Mouse (Mus musculus): Measurements from ENCODE around the gene Taok2. TPM values are rescaled to one million over a fixed set of nuclear protein-coding genes. Genes with fewer than 3 reads are reported as not detected.

Gene Taok2
- polyA plus RNA-seq (2015; fragmentation: Nextera tagmentation; extraction: Ambion mirVana) = 39.4 and 47.0 TPM in 2 replicates

GRCm38 (mm10) chr7:126884286-126885164, at the start of gene Taok2:
Taok2 (minus strand) TSS chr7:126884703.

DNA sequence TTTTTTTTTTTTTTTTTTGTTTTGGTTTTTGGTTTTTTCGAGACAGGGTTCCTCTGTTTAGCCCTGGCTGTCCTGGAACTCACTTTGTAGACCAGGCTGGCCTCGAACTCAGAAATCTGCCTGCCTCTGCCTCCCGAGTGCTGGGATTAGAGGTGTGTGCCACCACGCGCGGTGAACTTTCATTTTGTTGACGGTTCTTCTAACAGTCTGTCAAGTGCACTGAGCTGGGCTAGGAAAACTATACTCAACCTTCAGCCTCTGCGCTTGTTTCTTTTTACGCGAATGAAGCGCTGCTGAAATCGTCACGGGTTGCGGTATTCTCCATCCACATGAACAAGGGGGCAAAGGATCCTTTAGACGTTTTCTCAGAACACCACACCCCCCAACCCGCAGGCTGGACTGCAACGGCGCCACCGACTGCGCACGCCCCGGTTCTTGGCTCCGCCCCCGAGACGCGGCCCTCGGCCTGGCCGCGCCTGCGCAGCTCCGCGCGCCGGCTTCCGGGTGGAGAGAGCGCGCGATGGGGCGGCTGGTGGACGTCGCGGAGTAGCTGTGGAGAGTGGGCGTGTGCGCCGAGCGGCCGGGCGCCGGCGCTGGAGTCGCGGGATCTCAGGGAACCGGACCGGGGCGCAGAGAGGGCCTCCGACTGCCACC, 44.0 kb upstream of the Taok2 start, which contains the start of gene Kctd13:
TSS of gene Kctd13 (plus strand) at position 496 of the 654 bp plus-strand sequence.

DNA sequence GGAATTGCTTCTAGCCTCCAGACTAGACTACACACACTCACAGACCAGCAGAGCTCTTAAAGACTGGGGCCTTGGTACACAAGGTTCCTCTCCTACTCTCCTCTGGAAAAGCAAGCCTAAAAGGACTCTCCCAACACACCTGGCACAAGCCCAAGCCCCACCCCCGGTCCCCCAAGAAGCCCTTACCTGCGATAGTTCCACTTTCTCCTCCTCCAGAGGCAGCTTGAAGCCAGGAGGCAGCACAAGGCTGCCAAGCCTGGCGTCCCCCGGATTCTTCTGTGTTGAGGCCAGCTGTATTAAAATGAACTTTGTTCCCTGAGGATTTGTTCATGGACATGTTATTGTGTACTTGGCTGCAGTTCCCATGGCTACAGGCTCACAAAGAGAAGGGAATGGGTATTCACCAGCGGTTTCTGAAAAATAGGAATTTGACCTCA, 38.1 kb upstream of the Taok2 start, which contains the start of gene Tmem219:
TSS of gene Tmem219 (minus strand) at position 294 of the 437 bp plus-strand sequence.

GRCm38 (mm10) chr7:126862147-126862784, 22.2 kb downstream of the Taok2 start, which contains the start of gene Ino80e:
Ino80e (minus strand) TSS chr7:126862377.

DNA sequence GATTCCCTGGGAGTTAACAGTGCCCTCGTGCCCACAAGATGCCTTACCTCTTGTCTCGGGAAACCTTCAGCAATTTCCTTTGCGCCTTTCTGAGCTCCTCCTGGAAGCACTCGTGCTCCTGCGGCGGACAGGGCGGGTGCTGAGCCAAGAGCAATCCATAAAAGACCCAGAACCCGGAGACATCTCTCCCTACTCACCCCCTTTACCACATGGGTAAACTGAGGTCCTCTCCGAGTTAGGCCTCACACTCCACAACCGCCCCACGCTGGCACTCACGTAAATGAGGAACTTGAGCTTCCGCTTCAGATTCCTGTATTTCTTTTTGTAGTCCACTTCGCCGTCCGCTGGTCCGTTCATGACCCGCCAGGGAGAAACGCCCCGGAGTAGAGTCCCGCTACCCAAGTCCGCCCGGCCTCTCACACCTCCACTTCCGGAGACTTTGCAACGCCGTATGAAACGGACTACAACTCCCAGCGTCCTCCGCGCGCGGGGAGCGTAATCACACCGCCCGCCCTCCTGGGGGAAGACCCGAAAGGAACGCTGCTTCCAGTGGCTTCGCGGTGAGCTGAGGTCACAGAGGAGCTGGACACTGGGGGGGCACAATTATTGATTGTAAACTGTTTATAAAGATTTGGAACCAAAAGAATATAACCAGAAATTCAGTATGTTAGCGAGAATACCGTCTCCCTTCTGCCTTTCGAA, 22.9 kb downstream of the Taok2 start, which contains the start of gene Hirip3:
TSS of gene Hirip3 (plus strand) at position 544 of the 702 bp plus-strand sequence.

DNA sequence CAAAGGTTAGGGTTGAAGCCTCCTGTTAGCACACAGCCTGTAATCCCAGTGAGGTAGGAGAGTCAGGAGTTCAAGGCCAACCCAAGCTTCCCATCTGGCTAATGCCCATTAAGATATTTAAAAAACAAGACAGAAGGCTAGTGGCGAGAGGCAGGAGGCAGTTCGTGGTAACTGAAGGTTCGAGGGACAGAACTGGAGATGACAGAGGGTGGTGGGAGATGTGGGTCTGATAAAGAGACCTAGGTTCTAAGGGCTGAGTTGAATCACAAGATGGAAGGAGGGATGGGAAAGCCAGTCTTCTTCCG, 37.4 kb downstream of the Taok2 start, which contains the start of gene Doc2a:
TSS of gene Doc2a (plus strand) at position 301 of the 305 bp plus-strand sequence.

DNA sequence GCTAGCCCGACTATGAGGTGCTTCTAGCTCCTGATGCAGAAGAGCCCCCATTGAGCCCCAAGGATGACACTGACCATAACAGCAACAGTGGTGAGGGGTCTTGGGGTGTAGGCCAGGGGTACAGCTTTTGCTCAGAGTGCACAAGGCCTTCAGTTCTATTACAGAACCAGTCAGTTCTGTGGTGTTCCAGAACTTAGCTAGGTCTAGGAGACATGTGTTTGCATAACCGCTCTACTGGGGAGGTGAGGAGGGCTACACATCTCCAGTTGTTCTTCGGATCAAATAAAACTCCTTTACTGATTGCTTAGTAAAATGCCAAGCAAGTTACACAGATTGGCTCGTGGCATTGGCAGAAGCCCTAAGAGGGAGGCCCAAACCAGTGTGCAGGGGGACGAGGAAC, 53.0 kb downstream of the Taok2 start, which contains the start of gene 4930451I11Rik:
TSS of gene 4930451I11Rik (minus strand) at position 101 of the 400 bp plus-strand sequence.

Other genes with a start within 250 kb of the Taok2 start
- gene Sgf29, start 235.4 kb downstream of the Taok2 start, polyA plus RNA-seq (2015; fragmentation: Nextera tagmentation; extraction: Ambion mirVana) = 44.2 and 55.6 TPM in 2 replicates
- 14.9 and 22.4 TPM in 2 replicates for gene Sult1a1, start 208.3 kb downstream of the Taok2 start, polyA plus RNA-seq (2015; fragmentation: Nextera tagmentation; extraction: Ambion mirVana)
- gene Bola2, start 189.3 kb downstream of the Taok2 start, polyA plus RNA-seq (2015; fragmentation: Nextera tagmentation; extraction: Ambion mirVana) = 164 and 178 TPM in 2 replicates
- 12.0 and 12.8 TPM in 2 replicates for gene Slx1b, start 188.9 kb downstream of the Taok2 start, polyA plus RNA-seq (2015; fragmentation: Nextera tagmentation; extraction: Ambion mirVana)
- gene Coro1a, start 176.9 kb downstream of the Taok2 start, polyA plus RNA-seq (2015; fragmentation: Nextera tagmentation; extraction: Ambion mirVana) = 109 and 127 TPM in 2 replicates
- gene Mapk3, start 125.1 kb downstream of the Taok2 start, polyA plus RNA-seq (2015; fragmentation: Nextera tagmentation; extraction: Ambion mirVana) = 104 and 106 TPM in 2 replicates
- gene Gdpd3, start 118.4 kb downstream of the Taok2 start, polyA plus RNA-seq (2015; fragmentation: Nextera tagmentation; extraction: Ambion mirVana) = 1.1 and 1.2 TPM in 2 replicates
- gene Ypel3, start 107.7 kb downstream of the Taok2 start, polyA plus RNA-seq (2015; fragmentation: Nextera tagmentation; extraction: Ambion mirVana) = 255 and 259 TPM in 2 replicates
- gene Tbx6, start 103.2 kb downstream of the Taok2 start, polyA plus RNA-seq (2015; fragmentation: Nextera tagmentation; extraction: Ambion mirVana) = 0.31 and 0.47 TPM in 2 replicates
- 129 and 149 TPM in 2 replicates for gene Ppp4c, start 92.2 kb downstream of the Taok2 start, polyA plus RNA-seq (2015; fragmentation: Nextera tagmentation; extraction: Ambion mirVana)
- 43.9 and 56.4 TPM in 2 replicates for gene Fam57b, start 87.0 kb downstream of the Taok2 start, polyA plus RNA-seq (2015; fragmentation: Nextera tagmentation; extraction: Ambion mirVana)
- 0.65 TPM in 1 of 2 replicates, not detected in the other for gene 4930451I11Rik, start 53.1 kb downstream of the Taok2 start, polyA plus RNA-seq (2015; fragmentation: Nextera tagmentation; extraction: Ambion mirVana)
- 60.9 and 64.7 TPM in 2 replicates for gene Doc2a, start 37.3 kb downstream of the Taok2 start, polyA plus RNA-seq (2015; fragmentation: Nextera tagmentation; extraction: Ambion mirVana)
- gene Hirip3, start 22.7 kb downstream of the Taok2 start, polyA plus RNA-seq (2015; fragmentation: Nextera tagmentation; extraction: Ambion mirVana) = 17.0 and 23.3 TPM in 2 replicates
- gene Ino80e, start 22.3 kb downstream of the Taok2 start, polyA plus RNA-seq (2015; fragmentation: Nextera tagmentation; extraction: Ambion mirVana) = 78.5 and 82.2 TPM in 2 replicates
- 40.7 and 41.1 TPM in 2 replicates for gene Tmem219, start 38.2 kb upstream of the Taok2 start, polyA plus RNA-seq (2015; fragmentation: Nextera tagmentation; extraction: Ambion mirVana)
- gene Kctd13, start 44.2 kb upstream of the Taok2 start, polyA plus RNA-seq (2015; fragmentation: Nextera tagmentation; extraction: Ambion mirVana) = 129 and 134 TPM in 2 replicates
- gene Asphd1, start 64.9 kb upstream of the Taok2 start, polyA plus RNA-seq (2015; fragmentation: Nextera tagmentation; extraction: Ambion mirVana) = 13.0 and 20.5 TPM in 2 replicates
- 80.0 and 106 TPM in 2 replicates for gene Sez6l2, start 65.9 kb upstream of the Taok2 start, polyA plus RNA-seq (2015; fragmentation: Nextera tagmentation; extraction: Ambion mirVana)
- 137 and 157 TPM in 2 replicates for gene Cdipt, start 91.2 kb upstream of the Taok2 start, polyA plus RNA-seq (2015; fragmentation: Nextera tagmentation; extraction: Ambion mirVana)
- 0.50 and 1.1 TPM in 2 replicates for gene Cdiptos, start 91.4 kb upstream of the Taok2 start, polyA plus RNA-seq (2015; fragmentation: Nextera tagmentation; extraction: Ambion mirVana)
- 4.9 and 5.9 TPM in 2 replicates for gene Mvp, start 129.9 kb upstream of the Taok2 start, polyA plus RNA-seq (2015; fragmentation: Nextera tagmentation; extraction: Ambion mirVana)
- gene Pagr1b, start 131.8 kb upstream of the Taok2 start, polyA plus RNA-seq (2015; fragmentation: Nextera tagmentation; extraction: Ambion mirVana) = 0.70 TPM in 1 of 2 replicates, not detected in the other
- gene Pagr1a, start 132.6 kb upstream of the Taok2 start, polyA plus RNA-seq (2015; fragmentation: Nextera tagmentation; extraction: Ambion mirVana) = 23.1 and 63.2 TPM in 2 replicates
- gene Gm42742, start 136.4 kb upstream of the Taok2 start, polyA plus RNA-seq (2015; fragmentation: Nextera tagmentation; extraction: Ambion mirVana) = 36.5 and 56.8 TPM in 2 replicates
- 128 and 150 TPM in 2 replicates for gene Prrt2, start 136.5 kb upstream of the Taok2 start, polyA plus RNA-seq (2015; fragmentation: Nextera tagmentation; extraction: Ambion mirVana)
- 88.1 and 104 TPM in 2 replicates for gene Maz, start 142.3 kb upstream of the Taok2 start, polyA plus RNA-seq (2015; fragmentation: Nextera tagmentation; extraction: Ambion mirVana)
- 13.7 and 20.7 TPM in 2 replicates for gene Kif22, start 157.8 kb upstream of the Taok2 start, polyA plus RNA-seq (2015; fragmentation: Nextera tagmentation; extraction: Ambion mirVana)
- gene Zg16, start 202.6 kb upstream of the Taok2 start, polyA plus RNA-seq (2015; fragmentation: Nextera tagmentation; extraction: Ambion mirVana) = not detected in 2 replicates
- 1.6 and 2.1 TPM in 2 replicates for gene AI467606, start 206.7 kb upstream of the Taok2 start, polyA plus RNA-seq (2015; fragmentation: Nextera tagmentation; extraction: Ambion mirVana)
- gene Qprt, start 237.5 kb upstream of the Taok2 start, polyA plus RNA-seq (2015; fragmentation: Nextera tagmentation; extraction: Ambion mirVana) = 1.3 and 1.4 TPM in 2 replicates